In the genomic region with DNA sequence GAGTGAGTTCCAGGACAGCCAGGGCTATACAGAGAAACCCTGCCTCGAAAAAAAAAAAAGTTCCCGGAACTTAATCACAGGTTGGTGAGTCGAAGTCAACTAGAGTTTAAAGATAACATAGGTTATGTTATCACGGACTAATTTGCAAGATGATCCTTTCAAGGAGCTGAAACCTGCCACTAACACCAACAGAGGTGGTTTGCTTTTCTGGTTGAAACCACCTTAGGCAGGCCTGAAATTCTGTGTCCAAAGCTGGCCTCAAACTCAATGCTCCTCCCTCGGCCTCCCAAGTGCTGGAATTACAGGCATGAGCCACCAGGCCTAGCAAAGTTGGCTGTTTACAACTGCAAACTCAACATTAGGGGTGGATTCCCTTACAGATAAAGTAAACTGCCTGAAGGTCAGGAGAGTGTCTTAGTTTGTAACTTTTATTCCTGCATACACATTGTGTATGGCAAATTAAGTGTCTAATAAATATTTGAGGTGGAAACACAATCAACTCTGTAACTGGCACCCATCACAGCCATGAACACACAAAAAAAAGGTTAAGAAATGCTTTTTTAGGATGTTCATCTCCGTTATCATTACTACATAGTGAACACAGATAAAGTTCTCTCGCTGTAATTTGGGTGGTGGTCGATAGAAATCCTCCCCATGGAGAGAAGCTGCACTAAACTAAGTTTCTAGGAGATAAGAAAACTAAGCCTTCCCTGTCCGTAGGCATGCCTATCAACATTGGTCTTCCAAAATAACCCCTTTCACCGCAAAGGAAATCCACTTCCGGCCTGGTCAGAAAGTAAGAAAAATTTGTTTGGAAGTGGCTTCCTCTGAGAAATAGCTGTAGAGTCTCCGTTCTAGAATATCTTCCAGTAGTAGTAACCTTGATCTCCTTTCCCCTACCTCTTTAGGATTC, we compare ENCODE assay signal across 8 mouse cellular contexts. TPM values are rescaled to one million over a fixed set of nuclear protein-coding genes. Genes with fewer than 3 reads are reported as not detected.
A peak's percentile ranks its signal among the peaks of the same experiment; 100 is the strongest.
DNase-seq lines count a peak whose midpoint lies in the region; ATAC-seq lines count a peak whose summit lies in the region.

No protein-coding gene starts in this region.

- H3K36me3 ChIP-seq in erythroblast, embryonic 14.5 days (ENCODE audit: control insufficient read depth): peaks cover 40% of the 10 kb centered on the region
- no peaks in the 10 kb centered on the region; the same call in 1 of the 2 replicates for H3K36me3 ChIP-seq in midbrain, embryonic 15.5 days (replicated peaks)

- peak; percentile 13 for ATAC-seq in CD4-positive, CD25-positive, alpha-beta regulatory T cell, adult 4 months
- no peak for ATAC-seq in midbrain, embryonic 15.5 days (replicated peaks)

- peak overlapping the region; percentile 72 for H3K4me2 ChIP-seq in midbrain, embryonic 15.5 days

- H3K4me3 ChIP-seq in erythroblast, embryonic 14.5 days (replicated peaks): peak overlapping the region; percentile 89
- peak overlapping the region; percentile 66 for H3K4me3 ChIP-seq in midbrain, embryonic 15.5 days

- DNase-seq in adrenal gland, postnatal 14 days: peak; percentile 36
- no peak for DNase-seq in adrenal gland, postnatal 25 days
- peak; percentile 41 for DNase-seq in induced T-regulatory cell, adult 2 months (ENCODE audit: low read depth)
- DNase-seq in right cerebral cortex, adult 2 months (ENCODE audit: low spot score in 2 of 2): no peak
- no peak for DNase-seq in left cerebral cortex, postnatal 25 days (ENCODE audit: low spot score in 2 of 2)

- H3K9me3 ChIP-seq in erythroblast, embryonic 14.5 days (ENCODE audit: control insufficient read depth, low read length): no peaks in the 10 kb centered on the region
- H3K9me3 ChIP-seq in midbrain, embryonic 15.5 days: no peaks in the 10 kb centered on the region

- H3K4me1 ChIP-seq in erythroblast, embryonic 14.5 days (ENCODE audit: control insufficient read depth): peaks cover 88% of the 10 kb centered on the region
- H3K4me1 ChIP-seq in midbrain, embryonic 15.5 days: peaks cover 45% of the 10 kb centered on the region

- peak overlapping the region; percentile 86 for H3K27ac ChIP-seq in midbrain, embryonic 15.5 days

- 0 out of 2 replicates have a peak overlapping the region, but pooled peaks have one; percentile 76 for H3K9ac ChIP-seq in midbrain, embryonic 15.5 days

- H3K27me3 ChIP-seq in erythroblast, embryonic 14.5 days (ENCODE audit: control insufficient read depth): no peaks in the 10 kb centered on the region
- no peaks in the 10 kb centered on the region for H3K27me3 ChIP-seq in midbrain, embryonic 15.5 days (replicated peaks)

- 58% methylated on average over 12 of the region's 12 CpGs for WGBS in midbrain, embryonic 15.5 days

- intact Hi-C loops in left cerebral cortex, postnatal 25 days (cut with DNase I): loop anchor here (2.0 kb wide), 1 partner anchor 65 kb away; a partner anchor contains a TSS

RNA-seq across cellular contexts. Expression of a gene that starts 0.6 kb away (rescaled TPM):
- total RNA-seq in adrenal gland, postnatal 14 days (2021): 85.3 and 88.2 TPM in 2 replicates
- total RNA-seq in adrenal gland, postnatal 25 days (2021): 102 and 125 TPM in 2 replicates
- polyA plus RNA-seq in CD4-positive, CD25-positive, alpha-beta regulatory T cell, adult 4 months (2017; shearing (Covaris generic)): 10 to 100 TPM; 94.0 to 96.9 TPM
- 11.0 and 14.6 TPM in 2 replicates for polyA plus RNA-seq in erythroblast, embryonic 14.5 days (2012)
- polyA plus RNA-seq in midbrain, embryonic 15.5 days (2015; fragmentation: Nextera tagmentation; extraction: Ambion mirVana): 75.5 and 76.6 TPM in 2 replicates
- total RNA-seq in left cerebral cortex, postnatal 25 days (2021): 10 to 100 TPM; 68.4 to 72.9 TPM

RNA-seq across cellular contexts. Expression of a gene that starts 0.6 kb away (rescaled TPM):
- total RNA-seq in adrenal gland, postnatal 14 days (2021): 80.7 and 86.2 TPM in 2 replicates
- 75.1 and 83.5 TPM in 2 replicates for total RNA-seq in adrenal gland, postnatal 25 days (2021)
- polyA plus RNA-seq in CD4-positive, CD25-positive, alpha-beta regulatory T cell, adult 4 months (2017; shearing (Covaris generic)): 100 to 1,000 TPM; 142 to 150 TPM
- polyA plus RNA-seq in erythroblast, embryonic 14.5 days (2012): 2.5 and 3.8 TPM in 2 replicates
- polyA plus RNA-seq in midbrain, embryonic 15.5 days (2015; fragmentation: Nextera tagmentation; extraction: Ambion mirVana): 59.2 and 59.7 TPM in 2 replicates
- total RNA-seq in left cerebral cortex, postnatal 25 days (2021): 10 to 100 TPM; 31.2 to 32.1 TPM

RNA-seq across cellular contexts. Expression of a gene that starts 32.2 kb away (rescaled TPM):
- total RNA-seq in adrenal gland, postnatal 14 days (2021): 9.2 and 9.6 TPM in 2 replicates
- 5.9 and 10.4 TPM in 2 replicates for total RNA-seq in adrenal gland, postnatal 25 days (2021)
- under 1 TPM in 1 of 2 experiments, not detected in 1; 0.81 TPM for polyA plus RNA-seq in CD4-positive, CD25-positive, alpha-beta regulatory T cell, adult 4 months (2017; shearing (Covaris generic))
- polyA plus RNA-seq in erythroblast, embryonic 14.5 days (2012): 7.8 and 10.8 TPM in 2 replicates
- 0.82 and 1.4 TPM in 2 replicates for polyA plus RNA-seq in midbrain, embryonic 15.5 days (2015; fragmentation: Nextera tagmentation; extraction: Ambion mirVana)
- 1 to 10 TPM; 2.8 to 3.1 TPM for total RNA-seq in left cerebral cortex, postnatal 25 days (2021)

RNA-seq across cellular contexts. Expression of a gene that starts 56.3 kb away (rescaled TPM):
- total RNA-seq in adrenal gland, postnatal 14 days (2021): 1.2 and 2.3 TPM in 2 replicates
- total RNA-seq in adrenal gland, postnatal 25 days (2021): 0.30 and 0.95 TPM in 2 replicates
- polyA plus RNA-seq in CD4-positive, CD25-positive, alpha-beta regulatory T cell, adult 4 months (2017; shearing (Covaris generic)): 1 to 10 TPM; 1.5 to 2.6 TPM
- 13.3 and 20.5 TPM in 2 replicates for polyA plus RNA-seq in erythroblast, embryonic 14.5 days (2012)
- polyA plus RNA-seq in midbrain, embryonic 15.5 days (2015; fragmentation: Nextera tagmentation; extraction: Ambion mirVana): 11.2 and 11.9 TPM in 2 replicates
- 1 to 10 TPM; 3.2 to 3.3 TPM for total RNA-seq in left cerebral cortex, postnatal 25 days (2021)

Comparison
In these comparisons a context has a peak if more than half of its experiments do, and no peak if none do; other contexts are left out.
1. DNase-seq: peak in adrenal gland, postnatal 14 days (single experiment) and induced T-regulatory cell, adult 2 months (single experiment); none in adrenal gland, postnatal 25 days (single experiment), right cerebral cortex, adult 2 months (0 of 2) and left cerebral cortex, postnatal 25 days (0 of 2).